Mouse (Mus musculus) CD8-positive naive resting alpha-beta T cell, adult 2 months (primary cell): ENCODE data around the gene Ccdc81.

Experiments used
- DNase-seq, 2 experiments: peaks; one replicate each; pipeline ENCODE4 v3.0.0; 2022; ENCODE audit warnings: low read depth in 2 of 2, low spot score in 2 of 2

Ccdc81 gene

DNA sequence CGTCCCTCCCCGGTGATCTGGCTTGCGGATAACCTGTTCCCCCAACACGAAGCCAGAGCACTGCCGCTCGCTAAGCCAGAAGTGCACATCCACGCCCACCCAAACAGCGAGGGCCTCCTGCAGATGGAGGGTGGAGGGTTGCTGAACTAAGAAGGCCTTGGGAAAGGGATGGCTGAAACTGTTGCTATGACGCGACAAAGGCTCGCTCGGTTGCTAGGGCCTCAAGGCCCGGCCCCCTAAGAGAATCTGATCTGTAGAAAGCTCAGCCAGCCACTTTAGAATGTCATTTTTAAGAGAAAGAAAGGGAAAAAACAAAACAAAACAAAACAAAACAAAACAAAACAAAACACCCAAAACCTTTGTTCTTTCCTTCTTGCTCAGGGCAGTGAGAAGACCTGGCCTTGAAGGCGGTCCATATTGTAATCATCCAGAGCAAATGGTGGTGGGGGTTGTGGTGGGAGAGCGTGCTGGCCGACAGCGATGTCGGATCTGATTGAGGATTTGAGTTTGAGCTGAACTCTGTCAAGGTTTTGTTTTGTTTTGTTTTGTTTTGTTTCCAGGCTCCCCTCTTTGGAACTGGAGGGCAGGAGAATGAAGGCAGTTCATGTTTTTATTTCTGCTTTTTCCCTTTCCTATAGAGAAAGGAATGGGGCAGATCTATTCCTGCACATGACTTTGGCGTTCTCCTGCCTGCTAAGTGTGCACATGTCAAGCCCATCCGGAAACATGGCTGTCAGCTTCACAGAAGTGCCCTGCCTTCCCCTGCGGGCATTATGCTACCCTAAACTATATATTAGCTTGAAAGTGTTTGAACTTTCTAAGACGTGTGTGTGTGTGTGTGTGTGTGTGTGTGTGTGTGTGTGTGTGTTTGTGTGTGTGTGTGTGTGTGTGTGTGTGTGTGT lies at the start of gene Ccdc81:
Gene Ccdc81, minus strand, starts transcription at position 188 of the 902 bp plus-strand sequence.
- DNase-seq = no peak

DNA sequence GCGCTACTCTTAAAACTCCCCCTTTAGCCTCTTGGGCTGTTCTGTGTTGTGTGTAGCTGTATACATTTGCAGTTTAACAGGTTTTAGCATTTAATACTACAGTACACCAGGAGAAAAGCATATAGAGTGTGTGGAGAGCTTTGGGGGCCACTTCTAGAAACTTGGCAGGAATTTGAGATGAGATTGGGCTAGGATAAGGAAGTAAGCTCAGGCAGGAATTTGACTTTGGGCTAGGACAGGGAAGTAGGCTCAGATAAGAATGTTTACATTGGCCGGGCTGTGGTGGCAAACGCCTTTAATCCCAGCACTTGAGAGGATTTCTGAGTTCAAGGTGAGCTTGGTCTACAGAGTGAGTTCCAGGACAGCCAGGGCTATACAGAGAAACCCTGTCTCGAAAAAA lies 46.0 kb upstream of the Ccdc81 start:
- DNase-seq = no peak

DNA sequence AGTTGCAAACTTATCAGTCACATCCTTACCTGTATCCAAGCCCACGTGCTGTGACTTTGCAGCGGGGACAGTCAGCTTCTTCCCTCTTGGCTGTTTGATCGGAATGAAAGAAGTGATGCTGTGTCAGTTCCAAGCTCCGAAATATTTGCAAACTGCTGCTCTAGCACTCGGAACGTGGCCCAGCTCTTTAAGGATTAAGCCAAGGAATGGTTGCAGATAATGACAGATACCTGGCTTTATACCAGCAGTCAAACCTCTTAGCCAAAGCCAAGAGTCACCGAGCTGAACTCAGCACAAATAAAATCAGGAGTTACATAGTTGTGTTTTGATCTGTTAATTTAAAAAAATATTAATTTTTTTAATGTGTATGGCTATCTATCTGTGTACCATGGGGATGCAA lies 44.6 kb upstream of the Ccdc81 start:
- DNase-seq = no peak

DNA sequence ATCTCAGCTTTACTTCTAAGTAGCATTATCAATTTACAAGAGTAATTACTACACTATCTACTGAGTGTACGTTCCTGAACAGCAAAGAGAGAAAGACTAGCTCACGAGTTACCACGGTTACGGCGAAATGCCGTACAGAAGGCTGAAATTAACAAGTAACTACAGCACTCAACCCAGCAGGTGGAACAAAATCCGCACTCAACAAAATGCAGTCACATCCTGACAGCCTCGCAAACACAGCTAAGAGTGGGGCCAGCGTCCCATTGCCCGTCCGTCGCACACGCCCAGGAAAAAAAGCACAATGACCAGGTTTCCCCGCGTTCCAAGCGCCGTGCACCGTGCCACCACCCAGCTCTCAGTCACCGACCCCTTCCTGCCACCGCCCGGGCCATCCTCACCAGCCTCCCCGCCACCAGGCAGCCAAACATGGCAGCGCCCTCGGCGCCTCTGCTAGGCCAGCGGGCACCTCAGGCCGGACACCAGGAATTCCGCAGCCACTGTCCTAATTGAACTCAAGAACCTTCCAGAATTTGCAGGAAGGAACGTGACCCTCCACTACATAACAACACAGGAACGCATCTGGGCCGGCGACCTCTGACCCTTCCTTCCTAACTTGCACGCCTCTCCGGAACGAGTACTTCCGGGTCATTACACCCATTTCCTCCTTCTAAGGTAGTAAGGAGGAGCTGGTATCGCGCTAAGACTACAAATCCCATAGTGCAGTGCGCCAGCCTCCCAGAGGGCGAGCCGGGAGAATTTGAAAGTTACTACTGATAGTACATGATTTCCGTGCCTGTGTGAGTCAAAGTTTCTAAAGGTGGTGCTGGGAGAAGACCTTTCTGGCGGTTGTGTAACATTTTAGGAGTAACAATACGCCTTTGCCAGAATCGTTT lies 37.4 kb upstream of the Ccdc81 start, which contains the start of gene Hikeshi:
Gene Hikeshi, minus strand, starts transcription at position 634 of the 893 bp plus-strand sequence.
- peak; percentile 90 to 94 for DNase-seq

DNA sequence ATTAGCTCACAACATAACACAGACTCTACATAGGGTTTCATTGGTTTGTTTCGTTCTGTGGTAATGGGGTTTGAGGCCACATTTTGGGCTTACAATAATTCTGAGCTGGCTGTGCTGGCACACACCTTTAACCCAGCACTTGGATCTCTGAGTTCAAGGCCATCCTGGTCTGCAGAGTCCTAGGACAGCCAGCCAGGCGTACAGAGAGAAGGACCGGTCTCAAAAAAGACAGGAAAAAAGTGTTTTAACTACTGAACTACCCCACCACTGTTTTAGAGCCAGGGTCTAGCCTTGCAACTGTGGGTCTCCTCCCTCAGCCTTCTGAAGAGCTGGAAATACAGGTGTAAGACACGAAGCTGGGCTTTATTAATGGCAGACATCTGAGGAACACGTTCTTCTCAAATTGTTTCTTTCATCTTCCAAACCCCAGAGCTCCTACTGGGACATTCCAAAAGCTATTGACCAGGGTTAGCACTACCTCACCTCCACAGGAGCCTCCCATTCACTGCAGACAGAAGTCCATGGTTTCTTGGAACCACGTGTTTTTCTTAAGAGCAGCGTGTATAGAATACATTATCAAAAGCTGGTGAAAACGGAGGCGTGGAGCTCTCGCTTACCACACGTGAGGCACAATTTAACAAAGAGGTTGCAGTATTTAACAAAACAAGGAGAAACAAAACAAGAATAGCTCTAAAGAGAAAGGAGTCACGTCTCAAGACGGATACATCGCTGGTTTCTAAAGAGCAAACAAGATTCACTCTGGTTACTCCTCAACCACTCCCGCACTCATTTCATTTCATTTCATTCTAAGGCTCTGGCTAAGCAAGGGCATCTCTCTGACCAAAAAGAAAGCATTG lies 36.3 kb upstream of the Ccdc81 start:
- DNase-seq = no peak

DNA sequence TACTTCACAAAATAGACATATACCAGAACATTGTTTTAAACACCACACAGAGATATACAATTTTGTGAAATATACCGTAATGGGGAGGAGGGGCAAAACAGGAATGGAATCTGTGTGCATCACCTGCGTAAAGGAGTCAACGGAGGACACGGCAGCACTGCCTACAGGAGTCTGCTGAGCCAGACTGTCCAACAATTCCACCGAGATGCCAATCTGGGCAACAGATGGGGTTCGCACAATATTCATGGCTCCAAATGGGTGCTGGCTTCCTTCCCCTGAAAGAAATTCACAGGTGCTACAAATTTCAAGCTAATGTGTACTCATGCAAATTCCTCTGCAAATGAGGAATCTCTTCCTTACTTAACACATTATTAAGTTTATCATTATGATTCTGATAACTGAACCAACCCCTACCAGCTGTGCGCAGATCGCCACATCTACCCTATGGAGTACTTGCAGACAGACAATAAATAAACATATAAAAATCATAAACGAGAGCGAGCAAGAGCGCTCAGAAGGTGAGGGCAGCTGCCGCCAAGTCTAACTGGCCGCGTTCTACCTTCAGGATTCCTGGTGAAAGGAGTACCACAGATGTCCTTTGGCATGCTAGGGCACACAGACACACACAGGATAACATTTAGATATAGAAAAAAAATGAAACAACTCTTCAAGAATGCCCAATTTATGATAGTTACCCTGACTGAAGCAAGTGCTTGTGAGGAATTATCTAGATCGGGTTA lies 20.2 kb upstream of the Ccdc81 start:
- no peak for DNase-seq

DNA sequence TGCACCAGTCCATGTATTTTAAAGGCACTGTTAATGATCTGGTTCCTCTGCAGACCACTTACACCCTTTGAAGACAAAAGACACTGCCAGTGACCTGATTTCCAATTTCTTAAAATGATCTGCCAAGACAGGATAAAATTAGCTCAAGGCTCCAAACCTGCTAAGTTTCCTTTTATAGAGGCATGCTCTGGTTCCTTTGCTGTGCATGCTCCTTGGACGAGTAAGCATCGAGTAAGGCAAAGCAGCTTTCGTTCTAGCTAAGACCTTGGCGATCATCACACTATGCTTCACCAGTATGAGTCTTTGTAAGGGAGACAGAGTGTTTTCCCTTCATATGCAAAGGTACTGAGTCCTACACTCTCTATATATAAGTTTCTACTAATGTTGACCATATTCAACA lies 14.3 kb upstream of the Ccdc81 start:
- no peak for DNase-seq

DNA sequence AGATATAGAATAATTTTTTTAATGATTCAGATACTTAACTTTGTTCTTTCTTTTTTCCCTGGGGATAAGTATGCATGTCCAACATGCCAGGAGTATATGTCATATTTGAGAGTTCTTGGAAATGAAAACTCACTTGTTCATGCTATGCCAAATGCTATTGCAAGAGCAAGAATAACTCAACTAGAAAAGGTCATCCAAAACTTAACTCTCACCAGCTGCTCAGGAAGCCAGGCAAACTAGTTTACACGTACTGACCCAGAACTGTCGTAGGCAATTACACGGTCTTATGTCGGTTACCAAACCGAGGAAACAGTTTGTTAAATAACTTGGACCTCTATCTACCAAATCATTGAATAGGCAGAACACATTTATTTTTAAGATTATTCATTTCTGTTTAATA lies 13.3 kb upstream of the Ccdc81 start:
- DNase-seq = no peak

DNA sequence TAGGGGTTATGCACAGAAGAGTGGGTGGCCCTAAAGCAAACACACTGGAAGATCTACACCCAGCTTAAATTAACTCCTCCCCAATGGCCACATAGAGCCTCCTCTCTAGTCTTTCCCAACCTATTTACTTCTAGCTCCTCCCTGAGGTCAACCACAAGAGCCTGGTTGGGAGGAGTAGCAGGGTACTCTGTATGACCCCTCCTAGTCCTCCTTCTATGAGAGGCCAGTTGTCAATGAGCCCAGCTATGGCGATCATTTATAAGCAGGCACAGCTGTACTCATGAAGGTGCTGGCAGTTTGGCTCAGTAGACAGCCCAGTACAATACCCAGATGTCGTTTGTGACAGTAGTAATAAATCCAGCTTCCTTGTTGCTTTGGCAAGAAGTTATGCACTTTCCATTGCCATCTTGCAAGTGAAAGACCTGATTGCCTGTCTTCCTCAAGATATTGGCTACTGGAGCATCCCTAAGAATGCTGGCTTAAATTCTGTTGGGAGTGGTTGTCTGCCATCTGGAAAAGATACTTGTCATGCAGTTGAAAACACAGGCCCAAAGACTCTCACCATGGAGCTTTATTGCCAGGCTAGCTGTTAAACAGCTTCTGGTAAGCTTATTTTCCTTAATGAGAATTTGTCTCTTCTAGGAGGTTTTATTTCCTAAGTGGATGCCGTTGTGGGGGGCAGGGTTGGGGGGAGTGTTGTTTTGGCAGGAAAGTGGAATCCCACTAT lies 10.2 kb upstream of the Ccdc81 start:
- DNase-seq = no peak

DNA sequence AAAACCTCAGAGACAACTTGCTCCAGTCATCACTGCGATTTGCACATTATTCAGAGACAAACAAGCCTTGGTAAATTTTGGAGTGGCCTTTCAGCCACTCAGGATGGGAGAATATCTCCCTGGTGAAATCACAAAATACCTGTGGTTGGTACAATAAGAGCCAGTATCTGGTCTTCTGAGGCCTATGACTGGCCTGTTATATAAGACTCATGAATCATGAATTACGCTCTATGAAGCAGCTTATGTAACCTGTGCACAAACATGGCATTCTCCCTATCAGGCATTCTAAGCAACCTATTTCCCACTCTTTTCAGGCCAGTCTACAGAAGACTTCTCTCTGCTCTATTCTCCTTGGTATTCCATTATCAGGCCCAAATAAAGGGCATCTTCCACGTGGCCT lies 8.9 kb upstream of the Ccdc81 start:
- no peak for DNase-seq

DNA sequence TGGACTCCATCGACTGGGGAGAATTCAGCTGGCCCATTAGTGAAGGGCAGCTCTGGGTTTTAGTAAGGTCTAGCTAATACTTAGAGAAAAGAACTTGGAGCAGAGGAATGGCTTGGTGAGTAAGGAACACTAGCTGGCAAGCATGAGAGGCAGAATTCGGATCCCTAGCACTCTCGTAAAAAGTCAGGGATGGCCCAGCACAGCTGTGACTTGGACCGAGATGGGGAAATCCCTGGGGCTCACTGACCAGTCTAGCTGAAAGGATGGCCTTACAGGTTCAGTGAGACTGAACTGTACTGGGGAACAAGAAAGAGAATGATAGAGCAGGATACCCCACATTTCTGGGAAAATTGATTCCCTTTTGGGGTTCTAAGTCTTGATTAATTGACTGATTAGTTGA lies 6.3 kb upstream of the Ccdc81 start:
- DNase-seq = no peak

DNA sequence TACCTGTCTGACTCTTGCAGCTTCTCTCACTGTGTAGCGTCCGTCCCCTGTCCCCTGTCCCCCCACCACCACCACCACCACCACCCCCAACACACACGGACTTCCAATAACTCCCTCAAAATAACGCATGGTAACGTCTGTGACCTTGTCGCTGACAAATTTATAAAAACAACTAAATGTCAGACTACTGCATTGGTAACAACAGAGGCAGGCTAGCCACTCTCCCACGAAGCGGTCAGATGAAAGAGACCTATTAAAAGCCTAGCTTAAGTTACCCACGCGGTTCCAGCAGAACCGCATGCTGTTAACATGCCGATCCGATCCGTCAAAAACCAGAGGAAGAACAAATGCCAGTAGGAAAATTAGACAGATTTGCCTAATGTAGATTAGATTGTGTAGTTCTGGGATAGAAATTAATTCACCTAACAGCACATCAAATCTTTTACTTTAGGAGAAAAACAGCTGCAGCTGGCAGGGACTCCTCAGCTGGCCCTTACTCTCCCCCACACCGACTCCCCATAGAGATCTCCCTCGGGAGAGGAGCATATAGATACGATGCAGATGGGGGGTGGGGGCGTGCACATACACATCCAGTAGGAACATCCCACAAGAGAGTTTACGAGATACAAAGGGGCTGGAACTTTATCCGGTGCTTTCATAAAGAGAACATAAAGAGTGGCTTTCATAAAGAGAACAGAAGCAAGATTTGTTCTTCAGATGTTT lies 5.6 kb upstream of the Ccdc81 start:
- DNase-seq = no peak

DNA sequence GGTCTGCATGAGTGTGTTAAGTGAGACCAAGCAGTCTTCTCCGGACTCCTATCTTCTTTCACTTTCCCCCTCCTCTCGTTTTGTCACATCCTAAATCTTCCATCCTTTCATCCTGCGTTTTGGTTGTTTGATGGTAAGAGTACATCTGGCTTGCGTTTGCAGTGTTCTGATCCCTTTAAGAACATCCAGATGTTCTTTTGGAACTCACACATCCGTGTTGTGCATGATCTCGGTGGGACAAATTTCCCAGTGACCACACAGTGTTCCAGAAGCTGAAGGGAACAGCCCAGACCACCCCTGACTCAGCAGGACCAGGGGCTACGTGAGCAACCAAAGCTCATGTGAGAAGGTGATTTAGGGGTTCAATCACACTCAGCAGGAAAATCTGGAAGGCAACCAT lies 5.0 kb upstream of the Ccdc81 start:
- DNase-seq = no peak

DNA sequence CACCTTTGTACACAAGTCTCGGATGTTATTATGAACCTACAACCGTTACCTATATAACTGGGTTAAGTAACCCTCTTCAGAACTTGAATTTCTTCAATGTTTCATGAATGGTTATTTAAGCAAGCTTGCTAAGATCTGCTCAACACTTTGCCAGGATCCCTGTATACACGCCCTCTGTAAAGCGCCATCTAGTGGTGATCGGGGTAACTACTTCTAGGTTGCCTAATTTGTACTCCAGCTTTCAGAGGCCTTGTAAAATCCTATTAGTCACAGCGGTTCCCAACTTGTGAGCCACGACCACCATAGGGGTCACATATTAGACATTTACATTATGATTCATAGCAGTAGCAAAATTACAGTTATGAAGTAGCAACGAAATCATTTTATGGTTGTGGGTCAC lies 4.5 kb upstream of the Ccdc81 start:
- DNase-seq = peak; percentile 58 to 59

DNA sequence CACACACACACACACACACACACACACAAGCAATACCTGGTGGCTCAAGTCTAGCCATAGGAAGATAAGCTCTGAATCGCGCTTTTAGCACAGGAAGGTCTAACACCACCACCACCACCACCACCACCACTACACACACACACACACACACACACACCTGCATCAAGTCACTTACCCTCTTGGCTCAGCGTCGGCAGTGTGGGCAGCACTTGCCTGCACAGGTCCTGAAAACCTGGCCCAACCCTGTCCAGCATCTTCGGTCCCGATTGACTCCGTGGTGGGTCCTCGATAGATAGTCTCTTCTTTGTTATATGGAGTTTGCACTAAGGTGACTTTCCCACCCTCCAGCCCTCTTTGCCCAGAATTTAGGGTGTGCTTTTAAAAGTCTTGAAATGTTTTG lies 422 bp downstream of the Ccdc81 start:
- no peak for DNase-seq

DNA sequence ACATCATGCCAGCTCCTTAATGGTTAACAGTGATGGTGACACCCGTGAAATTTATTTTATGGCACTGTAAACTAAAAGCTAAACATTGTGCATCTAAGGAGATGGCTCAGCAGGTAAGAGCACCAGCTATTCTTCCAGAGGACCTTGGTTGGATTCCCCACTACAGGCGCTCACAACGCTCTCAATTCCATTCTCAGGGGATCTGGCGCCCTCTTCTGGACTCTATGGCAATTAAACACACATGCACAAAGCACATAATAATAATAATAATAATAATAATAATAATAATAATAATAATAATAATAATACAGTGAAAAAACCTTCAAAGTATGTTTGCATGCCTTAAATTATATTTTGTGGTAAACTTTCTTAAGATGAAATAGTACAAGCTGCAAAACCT lies 11.6 kb downstream of the Ccdc81 start:
- DNase-seq = no peak

DNA sequence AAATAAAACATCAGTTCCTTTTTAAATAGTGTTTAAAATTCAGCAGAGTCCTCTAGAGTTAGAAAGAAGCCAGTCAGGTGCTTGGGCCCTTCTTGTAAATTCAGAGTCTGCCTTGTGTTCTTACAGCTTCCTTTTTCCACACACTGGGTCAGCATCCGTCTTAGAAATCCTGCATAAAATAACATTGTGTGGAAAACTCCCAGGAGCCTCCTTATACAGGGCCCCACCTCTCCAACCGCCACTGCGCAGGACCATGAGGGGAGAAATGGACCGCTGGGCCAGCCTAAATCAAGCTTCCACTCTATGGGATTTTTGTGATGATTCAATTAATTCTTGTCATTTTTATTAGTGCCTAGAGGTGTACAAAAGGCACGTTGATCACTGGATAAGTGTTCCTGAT lies 12.0 kb downstream of the Ccdc81 start:
- no peak for DNase-seq

DNA sequence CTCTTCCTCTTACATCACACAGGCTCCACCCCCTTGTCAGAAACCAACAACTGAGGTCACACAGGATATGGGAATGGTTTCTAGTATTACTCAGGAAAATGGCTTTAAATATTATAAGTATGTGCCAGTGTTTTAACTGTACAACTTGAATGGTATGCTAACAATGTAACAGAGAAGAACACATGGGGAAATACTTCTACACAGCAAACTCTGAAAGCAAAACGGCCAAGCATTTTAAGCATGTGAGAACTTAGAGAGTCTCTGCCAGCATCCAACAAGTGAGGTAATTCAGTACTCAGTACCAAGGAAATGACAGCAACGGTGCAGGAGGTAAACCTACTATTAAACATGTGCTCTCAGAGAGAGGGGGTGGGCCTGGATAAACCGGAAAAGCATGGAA lies 18.9 kb downstream of the Ccdc81 start:
- DNase-seq = no peak

DNA sequence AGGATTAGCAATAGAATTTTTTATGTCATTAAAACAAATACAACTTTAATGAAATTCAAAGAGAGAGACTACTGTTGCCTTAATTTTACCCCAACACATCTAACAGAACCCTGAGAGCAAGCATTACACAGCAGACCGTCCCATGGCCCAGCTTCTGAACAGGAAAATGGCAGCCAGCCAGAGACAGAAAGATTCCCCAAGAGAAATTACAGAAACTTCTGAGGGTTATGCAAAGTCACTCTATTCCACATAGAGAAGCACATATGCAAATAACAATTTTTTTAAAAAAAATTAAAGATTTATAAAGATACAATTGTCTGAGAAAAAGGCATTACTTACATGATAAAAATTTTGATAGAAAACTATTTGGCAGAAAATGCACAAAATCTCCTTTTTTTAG lies 23.7 kb downstream of the Ccdc81 start:
- DNase-seq = no peak
